Mouse (Mus musculus): ENCODE data around the gene Cyp2b23.
"Not testable (repeated sequence)": the region's sequence is repeated elsewhere in the genome, so short reads cannot be mapped to it uniquely, and the experiment has no call there.

Cyp2b23 gene
- long read RNA-seq, experiment 1: 0 reads
- long read RNA-seq, experiment 2: 0 reads

GRCm38 (mm10) chr7:26686337-26686736 is at the start of gene Cyp2b23:
Gene Cyp2b23 (minus strand): TSS chr7:26686437.
- intact Hi-C loops (cut with DNase I): no loop called here

- intact Hi-C loops (cut with DNase I): no loop called here
Observed at GRCm38 (mm10) chr7:26711061-26711460, 24.8 kb upstream of the Cyp2b23 start.

GRCm38 (mm10) chr7:26707061-26707460 is 20.8 kb upstream of the Cyp2b23 start:
- intact Hi-C loops (cut with DNase I): no loop called here

- intact Hi-C loops (cut with DNase I): not testable (repeated sequence)
Observed at GRCm38 (mm10) chr7:26706191-26706590, 20.0 kb upstream of the Cyp2b23 start.

DNA sequence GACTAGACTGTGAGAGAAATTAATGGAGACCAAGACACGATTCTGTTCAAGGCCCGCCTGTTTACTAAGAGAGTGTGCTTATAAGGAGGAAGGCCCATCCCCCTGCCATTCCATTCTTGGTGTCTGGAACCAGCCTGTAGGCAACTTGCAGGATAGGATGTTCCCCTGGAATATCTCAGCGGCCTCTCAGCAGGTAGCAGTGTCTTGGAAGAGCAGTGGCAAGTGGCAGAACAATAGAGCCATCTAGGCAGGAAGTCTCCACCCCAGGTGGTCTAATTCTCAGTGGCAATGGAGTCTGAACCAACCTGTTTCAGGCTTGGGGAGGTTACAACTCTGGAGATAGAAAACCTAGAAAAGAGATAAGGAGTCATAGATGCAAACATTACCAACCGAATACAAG is 13.9 kb upstream of the Cyp2b23 start:
- intact Hi-C loops (cut with DNase I): no loop called here

DNA sequence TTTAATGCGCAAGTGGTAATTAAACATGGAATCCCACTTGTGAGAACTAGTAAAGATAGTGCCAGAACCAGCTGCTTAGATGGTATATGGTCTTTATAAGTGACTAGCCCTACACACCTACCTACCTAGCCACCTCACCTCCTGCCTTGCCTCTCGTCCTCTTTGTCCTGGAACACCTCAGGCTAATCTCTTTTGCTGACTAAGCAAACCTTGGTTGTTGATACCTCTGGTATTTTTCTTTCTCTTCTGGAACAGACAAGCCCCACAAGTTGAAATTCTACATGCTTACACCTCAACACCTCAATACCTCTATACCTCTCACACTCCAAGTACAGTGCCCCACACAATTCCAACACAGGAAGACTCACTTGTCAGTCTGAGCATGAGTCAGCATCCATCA is 524 bp downstream of the Cyp2b23 start:
- intact Hi-C loops (cut with DNase I): no loop called here

- intact Hi-C loops (cut with DNase I): not testable (repeated sequence)
Observed at GRCm38 (mm10) chr7:26667466-26667865, 18.8 kb downstream of the Cyp2b23 start.

- intact Hi-C loops (cut with DNase I): no loop called here
Observed at GRCm38 (mm10) chr7:26666011-26666410, 20.2 kb downstream of the Cyp2b23 start.

DNA sequence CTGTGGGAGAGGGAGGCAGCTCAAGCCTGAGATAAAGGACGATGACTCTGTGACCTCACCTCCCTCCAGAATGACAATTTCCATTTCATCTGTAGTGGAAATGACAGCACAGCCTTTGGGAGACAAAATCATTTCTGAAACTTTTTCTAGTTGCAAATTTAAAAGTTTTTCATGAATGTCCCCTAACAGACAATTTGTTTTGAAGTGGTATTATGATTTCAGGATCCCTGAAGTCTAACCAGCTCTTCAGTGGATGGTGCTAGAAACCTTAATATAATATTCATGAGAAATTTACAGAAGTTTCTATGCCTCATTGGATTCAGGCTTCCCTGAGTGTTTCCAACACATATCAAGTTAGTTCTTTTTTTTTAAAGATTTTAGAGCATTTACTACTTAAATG is 67.9 kb downstream of the Cyp2b23 start, which contains the start of gene Vmn1r185:
Gene Vmn1r185, minus strand, starts transcription at position 101 of the 400 bp plus-strand sequence.
- intact Hi-C loops (cut with DNase I): not testable (repeated sequence)
